Mouse (Mus musculus) bone marrow macrophage, adult 2 months (primary cell): ENCODE data around the gene Slc1a2.

ENCODE experiments used
- CTCF ChIP-seq: IDR thresholded peaks from 2 replicates; pipeline ENCODE4 v1.5.1; 2012; ENCODE audit warnings: low read depth, mild to moderate bottlenecking, low read length, moderate library complexity
- POLR2A ChIP-seq: IDR thresholded peaks from 2 replicates; pipeline ENCODE4 v1.6.1; 2012; ENCODE audit warnings: mild to moderate bottlenecking, low read depth, low read length, borderline replicate concordance

GRCm38 (mm10) chr2:102757241-102757860 is 98.9 kb downstream of the Slc1a2 start:
- TF ChIP-seq CTCF (no peak), POLR2A (no peak)
